Mouse (Mus musculus) kidney, adult 10 weeks (tissue): ENCODE results near the gene Olfr190. TPM values are rescaled to one million over a fixed set of nuclear protein-coding genes. Genes with fewer than 3 reads are reported as not detected.

Experiments
- polyA plus RNA-seq: library from polyadenylated mRNA; stranded (reverse); fragments of 350-450 nt; fragmentation: Illumina TruSeq; extraction: RNeasy Lipid Tissue Mini Kit (QIAGEN cat#74804); gene quantifications from one replicate; pipeline ENCODE4 v1.2.3, GENCODE M21; 2014; ENCODE audit warnings: low read depth, low replicate concordance

The Olfr190 gene
- polyA plus RNA-seq = not detected

DNA sequence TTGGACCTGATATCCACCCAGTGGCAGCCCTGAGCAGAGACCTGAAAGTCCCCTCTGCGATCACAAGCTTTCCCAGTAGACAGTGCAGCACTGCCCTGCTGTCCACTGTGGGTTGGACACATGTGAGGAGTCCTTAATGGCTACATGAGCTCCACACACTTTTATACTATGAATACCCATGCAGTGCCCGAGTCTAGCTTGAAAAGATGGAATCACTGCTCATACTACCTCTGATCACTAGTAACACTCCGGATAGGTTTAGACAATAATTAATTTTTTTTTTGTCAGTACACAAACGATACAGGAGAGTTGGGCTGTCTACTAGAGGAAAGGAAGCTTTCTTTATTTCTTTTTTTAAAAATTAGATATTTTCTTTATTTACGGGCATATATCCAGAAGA is at the start of gene Olfr190:
Olfr190 (minus strand) TSS at position 101 of the 400 bp plus-strand sequence.

DNA sequence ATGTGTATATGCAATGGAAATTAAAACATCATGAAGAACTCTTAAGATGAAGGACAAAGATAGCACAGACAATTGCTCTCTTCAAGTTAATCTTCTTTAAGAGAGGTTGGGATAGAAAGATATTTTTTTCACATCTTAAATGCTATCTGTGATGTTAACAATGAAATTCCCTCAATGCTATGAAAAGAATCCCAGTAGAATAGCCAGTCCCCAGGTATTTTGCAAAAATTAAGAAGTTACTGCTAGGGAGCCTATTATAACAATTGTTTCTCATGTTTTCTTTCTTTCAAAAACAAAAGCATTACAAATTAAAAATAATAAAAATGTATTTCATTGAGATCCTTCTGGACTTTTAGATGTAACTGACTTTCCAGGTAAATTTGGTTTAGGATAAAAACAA is 43.2 kb upstream of the Olfr190 start, which contains the start of gene Olfr194:
Olfr194 (minus strand) TSS at position 101 of the 400 bp plus-strand sequence.

DNA sequence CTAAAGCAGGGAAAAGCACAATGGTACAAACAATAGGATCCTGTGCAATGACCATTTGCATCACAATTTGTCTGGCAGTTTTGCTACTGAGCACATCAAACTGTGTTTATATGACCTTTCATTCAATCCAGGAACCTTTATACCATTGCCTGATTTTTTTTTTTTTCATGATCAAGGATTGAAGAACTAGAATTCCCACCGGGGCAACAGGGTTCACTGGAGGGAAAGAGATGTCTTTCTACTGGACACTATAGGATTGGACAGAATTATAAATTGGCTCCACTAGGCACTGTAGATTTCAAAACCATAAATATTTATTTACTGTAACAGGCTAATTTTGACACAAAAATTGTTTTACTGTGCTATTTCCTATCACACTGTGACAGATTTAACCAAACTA is 34.0 kb upstream of the Olfr190 start, which contains the start of gene Olfr193:
Olfr193 (minus strand) TSS at position 101 of the 400 bp plus-strand sequence.

DNA sequence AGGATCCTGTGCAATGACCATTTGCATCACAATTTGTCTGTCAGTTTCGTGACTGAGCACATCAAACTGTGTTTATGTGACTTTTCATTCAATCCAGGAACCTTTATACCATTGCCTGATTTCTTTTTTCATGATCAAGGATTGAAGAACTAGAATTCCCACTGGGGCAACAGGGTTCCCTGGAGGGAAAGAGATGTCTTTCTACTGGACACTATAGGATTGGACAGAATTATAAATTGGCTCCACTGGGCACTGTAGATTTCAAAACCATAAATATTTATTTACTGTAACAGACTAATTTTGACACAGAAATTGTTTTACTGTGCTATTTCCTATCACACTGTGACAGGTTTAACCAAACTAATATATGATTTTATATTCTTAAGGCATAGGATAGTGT is 11.9 kb upstream of the Olfr190 start, which contains the start of gene Olfr191:
Olfr191 (minus strand) TSS at position 101 of the 400 bp plus-strand sequence.

DNA sequence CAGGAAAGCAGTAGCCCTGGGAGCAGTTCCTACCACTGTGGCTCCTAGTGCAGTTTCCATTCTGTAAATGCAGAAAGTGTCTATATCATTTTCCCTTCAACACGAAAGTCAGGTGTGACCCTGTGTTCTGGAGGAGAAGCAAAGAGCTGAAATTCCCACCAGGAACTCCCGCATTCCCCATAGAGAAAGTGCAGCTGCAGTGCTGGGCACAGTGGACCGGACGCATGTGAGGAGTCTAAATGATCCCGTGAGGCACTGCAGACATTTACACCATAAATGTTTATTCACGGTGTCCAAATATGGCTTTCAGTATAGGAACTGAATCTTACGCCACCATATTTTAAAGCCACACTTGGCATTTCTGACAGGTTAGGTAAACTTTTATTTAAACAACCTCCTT is 38.1 kb downstream of the Olfr190 start, which contains the start of gene Olfr187:
Olfr187 (minus strand) TSS at position 58 of the 400 bp plus-strand sequence.

DNA sequence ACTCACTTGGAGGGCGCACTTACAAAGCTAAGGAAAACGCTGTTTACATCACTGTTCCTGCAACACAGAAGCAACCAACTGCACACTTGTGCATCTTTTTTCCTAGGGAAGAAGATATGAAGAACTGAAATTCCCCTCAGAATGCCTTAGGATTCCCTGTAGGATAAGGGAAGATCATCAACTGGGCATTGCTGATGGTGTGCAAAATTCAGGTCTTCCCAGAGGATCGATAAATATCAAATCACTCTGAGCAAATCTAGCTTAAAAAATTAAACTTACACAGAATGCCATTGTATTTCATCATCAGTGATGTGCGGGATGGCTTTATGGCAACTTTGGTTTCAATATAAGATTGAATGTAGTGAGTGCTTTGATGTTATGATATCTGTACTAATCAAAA is 47.6 kb downstream of the Olfr190 start, which contains the start of gene Olfr186:
Olfr186 (minus strand) TSS at position 101 of the 400 bp plus-strand sequence.

Other genes with a start within 250 kb of the Olfr190 start
- gene Olfr177, start 203.2 kb downstream of the Olfr190 start, polyA plus RNA-seq = not detected
- not detected for gene Olfr178, start 185.9 kb downstream of the Olfr190 start, polyA plus RNA-seq
- gene Olfr181, start 149.2 kb downstream of the Olfr190 start, polyA plus RNA-seq = not detected
- not detected for gene Olfr180, start 148.6 kb downstream of the Olfr190 start, polyA plus RNA-seq
- gene Olfr183, start 82.6 kb downstream of the Olfr190 start, polyA plus RNA-seq = not detected
- gene Olfr186, start 47.7 kb downstream of the Olfr190 start, polyA plus RNA-seq = not detected
- gene Olfr187, start 38.2 kb downstream of the Olfr190 start, polyA plus RNA-seq = not detected
- gene Olfr191, start 11.8 kb upstream of the Olfr190 start, polyA plus RNA-seq = not detected
- gene Olfr193, start 33.9 kb upstream of the Olfr190 start, polyA plus RNA-seq = not detected
- not detected for gene Olfr194, start 43.1 kb upstream of the Olfr190 start, polyA plus RNA-seq
- 0.49 TPM for gene Olfr195, start 69.0 kb upstream of the Olfr190 start, polyA plus RNA-seq
- not detected for gene Olfr196, start 92.4 kb upstream of the Olfr190 start, polyA plus RNA-seq
- not detected for gene Olfr198, start 125.5 kb upstream of the Olfr190 start, polyA plus RNA-seq
- gene Olfr199, start 141.8 kb upstream of the Olfr190 start, polyA plus RNA-seq = not detected
- not detected for gene Olfr201, start 194.6 kb upstream of the Olfr190 start, polyA plus RNA-seq
- not detected for gene Olfr202, start 208.8 kb upstream of the Olfr190 start, polyA plus RNA-seq
- gene Olfr203, start 220.9 kb upstream of the Olfr190 start, polyA plus RNA-seq = not detected
- not detected for gene Olfr204, start 240.2 kb upstream of the Olfr190 start, polyA plus RNA-seq